Mouse (Mus musculus) naive thymus-derived CD4-positive, alpha-beta T cell, adult 2 months (primary cell): ENCODE results near the gene Clint1.

ENCODE experiments used
- DNase-seq: peaks from one replicate; pipeline ENCODE4 v3.0.0-alpha.2; 2011; ENCODE audit warnings: low read depth

The Clint1 gene

GRCm38 (mm10) chr11:45932771-45933170 lies 80.9 kb downstream of the Clint1 start:
- no peak for DNase-seq

GRCm38 (mm10) chr11:45937478-45937877 lies 85.6 kb downstream of the Clint1 start:
- no peak for DNase-seq

- DNase-seq: no peak
Observed at GRCm38 (mm10) chr11:45938917-45939316, 87.1 kb downstream of the Clint1 start.

- no peak for DNase-seq
Observed at GRCm38 (mm10) chr11:45942281-45942680, 90.4 kb downstream of the Clint1 start.

GRCm38 (mm10) chr11:45943108-45943705 lies 91.4 kb downstream of the Clint1 start:
- DNase-seq: no peak

- DNase-seq: peak; percentile 52
Observed at GRCm38 (mm10) chr11:45943891-45944642, 92.2 kb downstream of the Clint1 start.

GRCm38 (mm10) chr11:45944643-45945156 lies 92.8 kb downstream of the Clint1 start, which contains the start of gene Lsm11:
Gene Lsm11, minus strand, starts transcription at chr11:45944935.
- peak; percentile 99 for DNase-seq

- DNase-seq: no peak
Observed at GRCm38 (mm10) chr11:45946796-45947195, 94.9 kb downstream of the Clint1 start.

GRCm38 (mm10) chr11:45947491-45947890 lies 95.6 kb downstream of the Clint1 start:
- DNase-seq: no peak

- peak; percentile 98 for DNase-seq
Observed at GRCm38 (mm10) chr11:45955127-45955627, 103.3 kb downstream of the Clint1 start, which contains the start of gene Thg1l. Gene Thg1l, minus strand, starts transcription at chr11:45955494.

- DNase-seq: peak; percentile 70
Observed at GRCm38 (mm10) chr11:45959598-45959997, 107.7 kb downstream of the Clint1 start.

GRCm38 (mm10) chr11:45960003-45960402 lies 108.2 kb downstream of the Clint1 start:
- DNase-seq: peak; percentile 57
